Mouse (Mus musculus) erythroblast, embryonic 14.5 days (primary cell): ENCODE data around the gene Utrn.

ENCODE experiments used
- GATA1 ChIP-seq: IDR thresholded peaks from 2 replicates; pipeline ENCODE4 v1.6.1; 2012; ENCODE audit warnings: low read length, inconsistent platforms, mixed read lengths
- TAL1 ChIP-seq: IDR thresholded peaks from 3 replicates; pipeline ENCODE4 v1.6.1; 2012; ENCODE audit warnings: low read length, inconsistent platforms, mixed read lengths

- TF ChIP-seq TAL1 (no peak), GATA1 (no peak)
Observed at GRCm38 (mm10) chr10:12452641-12453040, 416.5 kb downstream of the Utrn start.
